Mouse (Mus musculus): ENCODE measurements around the gene Lman2l. TPM values are rescaled to one million over a fixed set of nuclear protein-coding genes. Genes with fewer than 3 reads are reported as not detected.

The Lman2l gene
- polyA plus RNA-seq, 1 experiment from 2014 or later, result 71.1 TPM

DNA sequence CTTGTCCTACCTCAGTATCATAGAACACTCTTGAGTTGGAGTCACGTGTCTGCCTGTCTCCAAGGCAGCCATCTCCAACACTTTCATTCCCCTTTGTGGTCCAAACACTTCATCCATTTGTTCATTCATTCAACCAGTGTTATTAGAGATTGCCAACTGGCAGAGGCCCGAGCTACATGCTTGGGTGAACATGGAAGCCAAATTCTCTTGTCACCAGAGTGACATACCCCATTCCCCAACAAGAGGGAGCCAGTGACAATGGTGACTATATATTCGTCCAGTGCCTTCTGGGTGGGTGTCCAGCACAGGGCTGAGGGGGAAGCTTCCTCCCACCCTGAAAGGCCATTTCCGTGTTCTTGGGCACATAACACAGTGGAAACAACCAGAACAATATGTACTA, 65.5 kb downstream of the Lman2l start:
- Histone ChIP-seq H3K4me3 (no peak overlapping the region), H3K27ac (no peak overlapping the region), H3K9me3 (no peaks in the 10 kb centered on the region), H3K27me3 (no peaks in the 10 kb centered on the region), H3K4me1 (replicated peaks) (no peaks in the 10 kb centered on the region), H3K9ac (no peak overlapping the region), H3K36me3 (no peaks in the 10 kb centered on the region), H3K4me2 (no peak overlapping the region)
- WGBS, result 67% methylated on average over 4 of the region's 4 CpGs
- no peak for ATAC-seq (ENCODE audit: low FRiP score)

GRCm38 (mm10) chr1:36378880-36379279, 66.2 kb downstream of the Lman2l start:
- no peaks in the 10 kb centered on the region for H3K27me3 ChIP-seq
- H3K9me3 ChIP-seq, result no peaks in the 10 kb centered on the region
- no peaks in the 10 kb centered on the region for H3K36me3 ChIP-seq
- H3K4me1 ChIP-seq (replicated peaks), result no peaks in the 10 kb centered on the region
- 84% methylated on average over 6 of the region's 6 CpGs for WGBS
- H3K4me3 ChIP-seq, result no peak overlapping the region
- H3K27ac ChIP-seq, result no peak overlapping the region
- ATAC-seq (ENCODE audit: low FRiP score), result no peak
- H3K4me2 ChIP-seq, result no peak overlapping the region
- H3K9ac ChIP-seq, result no peak overlapping the region

GRCm38 (mm10) chr1:36371934-36372845, 72.9 kb downstream of the Lman2l start, which contains the start of gene Fer1l5:
Gene Fer1l5, plus strand, starts transcription at chr1:36372291.
- Histone ChIP-seq H3K9me3 (no peaks in the 10 kb centered on the region), H3K27me3 (no peaks in the 10 kb centered on the region), H3K36me3 (no peaks in the 10 kb centered on the region), H3K4me2 (no peak within 1 kb of the TSS), H3K9ac (no peak within 1 kb of the TSS), H3K4me3 (no peak within 1 kb of the TSS), H3K27ac (no peak within 1 kb of the TSS), H3K4me1 (replicated peaks) (peaks cover 12% of the 10 kb centered on the region)
- WGBS, result 82% methylated on average over 10 of the region's 10 CpGs
- ATAC-seq (ENCODE audit: low FRiP score), result no peak

DNA sequence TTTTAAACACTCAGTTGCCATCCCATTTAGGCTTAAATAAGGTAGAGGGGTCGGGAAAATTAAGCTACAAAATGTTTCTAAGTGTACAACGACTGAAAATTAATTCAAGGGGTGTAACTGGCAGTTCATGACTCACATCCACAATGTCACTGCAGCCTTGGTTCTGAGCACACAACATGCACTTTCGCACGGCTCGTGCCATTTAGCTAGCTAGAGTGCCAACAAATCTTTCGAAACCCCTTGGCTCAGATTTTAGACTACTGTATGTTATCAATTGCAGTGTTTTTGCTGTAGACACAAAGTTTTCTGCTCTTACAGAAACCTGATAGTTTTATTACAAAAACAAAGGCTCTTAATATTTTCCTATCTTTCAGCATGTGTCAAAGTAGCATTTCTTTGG, 74.2 kb downstream of the Lman2l start:
- Histone ChIP-seq H3K4me3 (no peak overlapping the region), H3K27ac (no peak overlapping the region), H3K27me3 (no peaks in the 10 kb centered on the region), H3K36me3 (no peaks in the 10 kb centered on the region), H3K4me2 (no peak overlapping the region), H3K9me3 (no peaks in the 10 kb centered on the region), H3K4me1 (replicated peaks) (peaks cover 17% of the 10 kb centered on the region), H3K9ac (no peak overlapping the region)
- 87% methylated on average over 6 of the region's 6 CpGs for WGBS
- ATAC-seq (ENCODE audit: low FRiP score), result no peak

Other genes starting within 250 kb of the Lman2l start
- gene Uggt1, start 200.6 kb downstream of the Lman2l start, polyA plus RNA-seq (2015; fragmentation: Nextera tagmentation; extraction: Ambion mirVana), result 44.6 and 45.3 TPM in 2 replicates
- 1.3 and 1.4 TPM in 2 replicates for gene Neurl3, start 170.6 kb downstream of the Lman2l start, polyA plus RNA-seq (2015; fragmentation: Nextera tagmentation; extraction: Ambion mirVana)
- gene Arid5a, start 137.5 kb downstream of the Lman2l start, polyA plus RNA-seq (2015; fragmentation: Nextera tagmentation; extraction: Ambion mirVana), result 3.8 and 4.0 TPM in 2 replicates
- gene Kansl3, start 76.1 kb downstream of the Lman2l start, polyA plus RNA-seq (2015; fragmentation: Nextera tagmentation; extraction: Ambion mirVana), result 35.9 and 38.3 TPM in 2 replicates
- gene Fer1l5, start 73.0 kb downstream of the Lman2l start, polyA plus RNA-seq (2015; fragmentation: Nextera tagmentation; extraction: Ambion mirVana), result 1.6 and 2.5 TPM in 2 replicates
- 8.9 and 9.7 TPM in 2 replicates for gene Cnnm4, start 26.3 kb upstream of the Lman2l start, polyA plus RNA-seq (2015; fragmentation: Nextera tagmentation; extraction: Ambion mirVana)
- 4.2 and 5.1 TPM in 2 replicates for gene Cnnm3, start 66.6 kb upstream of the Lman2l start, polyA plus RNA-seq (2015; fragmentation: Nextera tagmentation; extraction: Ambion mirVana)
- gene Ankrd23, start 91.6 kb upstream of the Lman2l start, polyA plus RNA-seq (2015; fragmentation: Nextera tagmentation; extraction: Ambion mirVana), result 16.3 and 19.5 TPM in 2 replicates
- gene Gm42417, start 94.2 kb upstream of the Lman2l start, polyA plus RNA-seq (2015; fragmentation: Nextera tagmentation; extraction: Ambion mirVana), result 0.43 TPM in 1 of 2 replicates, not detected in the other
- gene Ankrd39, start 102.2 kb upstream of the Lman2l start, polyA plus RNA-seq (2015; fragmentation: Nextera tagmentation; extraction: Ambion mirVana), result 22.4 TPM in 2 replicates
- 28.3 and 31.8 TPM in 2 replicates for gene Sema4c, start 113.1 kb upstream of the Lman2l start, polyA plus RNA-seq (2015; fragmentation: Nextera tagmentation; extraction: Ambion mirVana)
- 0.27 and 0.32 TPM in 2 replicates for gene Fam178b, start 237.9 kb upstream of the Lman2l start, polyA plus RNA-seq (2015; fragmentation: Nextera tagmentation; extraction: Ambion mirVana)
- gene Cox5b, start 246.2 kb upstream of the Lman2l start, polyA plus RNA-seq (2015; fragmentation: Nextera tagmentation; extraction: Ambion mirVana), result 619 and 648 TPM in 2 replicates